Comparison of ENCODE assay signal across 10 mouse cellular contexts in genomic region chr4:120126047-120126446, GRCm38 (mm10). TPM values are rescaled to one million over a fixed set of nuclear protein-coding genes. Genes with fewer than 3 reads are reported as not detected.
DNase-seq lines count a peak whose midpoint lies in the region; ATAC-seq and TF ChIP-seq lines count a peak whose summit lies in the region.
"Had no signal": no experiment of that assay in that cellular context is flagged by ENCODE, and none has a peak within 500 bp of the region (broad histone marks: within the 10 kb centered on the region; RNA-seq: fewer than 3 reads in every experiment).

No protein-coding gene starts in this region.

- no peak for TF ChIP-seq POLR2A in heart, adult 2 months (IDR thresholded peaks at IDR 0.05; ENCODE audit: insufficient read depth, low read depth, low read length)

- no peak for TF ChIP-seq EP300 in heart, adult 2 months (IDR thresholded peaks at IDR 0.05; ENCODE audit: insufficient read depth, low read depth, low read length)

- DNase-seq in heart, adult 2 months = peak; percentile 61 to 74
- peak; percentile 32 to 46 for DNase-seq in adrenal gland, postnatal 36 days
- DNase-seq in gastrocnemius, postnatal 25 days = peak; percentile 65
- DNase-seq in thymus, postnatal 25 days = no peak
- DNase-seq: kidney, postnatal 4 days had no signal

- ATAC-seq in heart, embryonic 12.5 days (ENCODE audit: insufficient number of reproducible peaks, low FRiP score) = no peak
- no peak for ATAC-seq in limb, embryonic 15.5 days (ENCODE audit: insufficient number of reproducible peaks, low FRiP score, low TSS enrichment, low read depth)
- ATAC-seq in intestine, postnatal 0 days = no peak
- ATAC-seq: hindbrain, postnatal 0 days; liver, embryonic 12.5 days had no signal

- no peak overlapping the region for H3K4me2 ChIP-seq in heart, embryonic 12.5 days
- no peak overlapping the region for H3K4me2 ChIP-seq in limb, embryonic 15.5 days
- H3K4me2 ChIP-seq in intestine, postnatal 0 days (replicated peaks; ENCODE audit: low read depth) = no peak overlapping the region
- H3K4me2 ChIP-seq: liver, embryonic 12.5 days had no signal

- H3K27ac ChIP-seq in heart, adult 2 months = no peak overlapping the region
- no peak overlapping the region for H3K27ac ChIP-seq in heart, embryonic 12.5 days (ENCODE audit: poor library complexity, severe bottlenecking)
- H3K27ac ChIP-seq in limb, embryonic 15.5 days = peak overlapping the region; percentile 43
- no peak overlapping the region for H3K27ac ChIP-seq in intestine, postnatal 0 days (ENCODE audit: low read depth, low read length)
- H3K27ac ChIP-seq: hindbrain, postnatal 0 days; liver, embryonic 12.5 days had no signal

- no peak overlapping the region for H3K4me3 ChIP-seq in heart, adult 2 months
- no peak overlapping the region for H3K4me3 ChIP-seq in heart, embryonic 12.5 days
- H3K4me3 ChIP-seq in limb, embryonic 15.5 days = no peak overlapping the region
- H3K4me3 ChIP-seq in intestine, postnatal 0 days (ENCODE audit: low read depth, low read length) = no peak overlapping the region
- H3K4me3 ChIP-seq: liver, embryonic 12.5 days had no signal

- no peaks in the 10 kb centered on the region for H3K27me3 ChIP-seq in heart, adult 2 months (ENCODE audit: control insufficient read depth, insufficient read depth, low read length)
- H3K27me3 ChIP-seq in heart, embryonic 12.5 days (replicated peaks) = peaks cover 22% of the 10 kb centered on the region
- H3K27me3 ChIP-seq in limb, embryonic 15.5 days = 0 out of 2 replicates have a peak, but pooled peaks cover 5% of the 10 kb centered on the region
- no peaks in the 10 kb centered on the region for H3K27me3 ChIP-seq in intestine, postnatal 0 days (replicated peaks; ENCODE audit: control insufficient read depth, insufficient read depth, low read length)
- H3K27me3 ChIP-seq: liver, embryonic 12.5 days had no signal

- no peaks in the 10 kb centered on the region for H3K36me3 ChIP-seq in heart, adult 2 months (ENCODE audit: control insufficient read depth, insufficient read depth, low read length)
- H3K36me3 ChIP-seq in heart, embryonic 12.5 days = no peaks in the 10 kb centered on the region
- no peaks in the 10 kb centered on the region for H3K36me3 ChIP-seq in limb, embryonic 15.5 days
- no peaks in the 10 kb centered on the region for H3K36me3 ChIP-seq in intestine, postnatal 0 days (ENCODE audit: control insufficient read depth, insufficient read depth)
- H3K36me3 ChIP-seq: liver, embryonic 12.5 days had no signal

- H3K79me2 ChIP-seq in heart, adult 2 months (replicated peaks; ENCODE audit: control insufficient read depth, insufficient read depth, low read length) = no peaks in the 10 kb centered on the region

- H3K9me3 ChIP-seq in heart, embryonic 12.5 days (replicated peaks) = no peaks in the 10 kb centered on the region
- H3K9me3 ChIP-seq in limb, embryonic 15.5 days = no peaks in the 10 kb centered on the region
- H3K9me3 ChIP-seq in intestine, postnatal 0 days (ENCODE audit: control insufficient read depth) = no peaks in the 10 kb centered on the region
- H3K9me3 ChIP-seq: liver, embryonic 12.5 days had no signal

- no peak overlapping the region for H3K9ac ChIP-seq in heart, adult 2 months (ENCODE audit: low read depth, low read length)
- no peak overlapping the region for H3K9ac ChIP-seq in heart, embryonic 12.5 days
- no peak overlapping the region for H3K9ac ChIP-seq in limb, embryonic 15.5 days
- no peak overlapping the region for H3K9ac ChIP-seq in intestine, postnatal 0 days (ENCODE audit: low read depth, low read length)
- H3K9ac ChIP-seq: liver, embryonic 12.5 days had no signal

- intact Hi-C loops in heart, adult 2 months (cut with DNase I) = no loop called here

- H3K4me1 ChIP-seq in heart, adult 2 months (ENCODE audit: control insufficient read depth, insufficient read depth, low read length) = peaks cover 1% of the 10 kb centered on the region; the same call in 1 of the 2 replicates
- peaks cover 20% of the 10 kb centered on the region for H3K4me1 ChIP-seq in heart, embryonic 12.5 days (replicated peaks)
- H3K4me1 ChIP-seq in limb, embryonic 15.5 days = peaks cover 34% of the 10 kb centered on the region
- H3K4me1 ChIP-seq in intestine, postnatal 0 days (replicated peaks; ENCODE audit: control insufficient read depth, insufficient read depth, low read length) = no peaks in the 10 kb centered on the region

- WGBS in heart, adult 2 months = 59% methylated on average over 6 of the region's 6 CpGs
- 85% methylated on average over 6 of the region's 6 CpGs for WGBS in heart, embryonic 12.5 days
- WGBS in limb, embryonic 15.5 days = 49% methylated on average over 6 of the region's 6 CpGs
- 94% methylated on average over 6 of the region's 6 CpGs for WGBS in intestine, postnatal 0 days

- no peak for TF ChIP-seq CTCF in heart, adult 2 months (IDR thresholded peaks at IDR 0.05)
- no peak for TF ChIP-seq CTCF in intestine, postnatal 0 days (IDR thresholded peaks at IDR 0.05; ENCODE audit: low read depth)

RNA-seq across cellular contexts. Expression of gene Edn2, which starts 35.0 kb away (rescaled TPM):
- not detected for total RNA-seq in heart, adult 2 months (2021)
- polyA plus RNA-seq in heart, adult 2 months (2012; rRNA removed) = 0.55 TPM in 1 of 2 replicates, not detected in the other
- polyA plus RNA-seq in heart, embryonic 12.5 days (2016; fragmentation: Nextera tagmentation; extraction: Ambion mirVana) = 0.38 and 0.55 TPM in 2 replicates
- total RNA-seq in adrenal gland, postnatal 36 days (2021) = not detected
- not detected for total RNA-seq in gastrocnemius, postnatal 25 days (2021)
- polyA plus RNA-seq in limb, embryonic 15.5 days (2015; fragmentation: Nextera tagmentation; extraction: Ambion mirVana) = 3.8 and 4.6 TPM in 2 replicates
- polyA plus RNA-seq in intestine, postnatal 0 days (2015; fragmentation: Nextera tagmentation; extraction: Ambion mirVana) = 4.7 and 5.6 TPM in 2 replicates
